Mouse (Mus musculus) induced T-regulatory cell, adult 2 months (primary cell): ENCODE results near the gene Gm37240.

Experiments
- DNase-seq: peaks from one replicate; pipeline ENCODE4 v3.0.0-alpha.2; 2012; ENCODE audit warnings: low read depth

Gm37240 gene

GRCm38 (mm10) chr3:84768940-84769339 lies 1118.4 kb downstream of the Gm37240 start:
- peak; percentile 53 for DNase-seq

GRCm38 (mm10) chr3:84753816-84754215 lies 1133.5 kb downstream of the Gm37240 start:
- no peak for DNase-seq

- DNase-seq = peak; percentile 85
Measured at GRCm38 (mm10) chr3:84749222-84749621, 1138.1 kb downstream of the Gm37240 start.

GRCm38 (mm10) chr3:84748139-84748538 lies 1139.2 kb downstream of the Gm37240 start:
- no peak for DNase-seq

GRCm38 (mm10) chr3:84745537-84746189 lies 1141.7 kb downstream of the Gm37240 start:
- DNase-seq = no peak

GRCm38 (mm10) chr3:84744707-84745106 lies 1142.6 kb downstream of the Gm37240 start:
- no peak for DNase-seq

GRCm38 (mm10) chr3:84740050-84740596 lies 1147.2 kb downstream of the Gm37240 start:
- DNase-seq = no peak

GRCm38 (mm10) chr3:84737137-84737536 lies 1150.2 kb downstream of the Gm37240 start:
- no peak for DNase-seq

GRCm38 (mm10) chr3:84735716-84736115 lies 1151.6 kb downstream of the Gm37240 start:
- DNase-seq = no peak

GRCm38 (mm10) chr3:84732516-84732915 lies 1154.8 kb downstream of the Gm37240 start:
- DNase-seq = no peak

GRCm38 (mm10) chr3:84732016-84732502 lies 1155.3 kb downstream of the Gm37240 start:
- peak; percentile 55 for DNase-seq

- DNase-seq = no peak
Measured at GRCm38 (mm10) chr3:84731403-84732015, 1155.8 kb downstream of the Gm37240 start.

GRCm38 (mm10) chr3:84731003-84731402 lies 1156.3 kb downstream of the Gm37240 start:
- DNase-seq = no peak

- no peak for DNase-seq
Measured at GRCm38 (mm10) chr3:84729806-84730205, 1157.5 kb downstream of the Gm37240 start.

- no peak for DNase-seq
Measured at GRCm38 (mm10) chr3:84723996-84724395, 1163.3 kb downstream of the Gm37240 start.

- DNase-seq = no peak
Measured at GRCm38 (mm10) chr3:84722680-84723079, 1164.6 kb downstream of the Gm37240 start.

GRCm38 (mm10) chr3:84715073-84715768 lies 1172.1 kb downstream of the Gm37240 start:
- peak; percentile 88 for DNase-seq

- peak; percentile 32 for DNase-seq
Measured at GRCm38 (mm10) chr3:84712941-84713340, 1174.4 kb downstream of the Gm37240 start.

GRCm38 (mm10) chr3:84710723-84711122 lies 1176.6 kb downstream of the Gm37240 start:
- DNase-seq = peak; percentile 62

- DNase-seq = no peak
Measured at GRCm38 (mm10) chr3:84709967-84710366, 1177.4 kb downstream of the Gm37240 start.

- no peak for DNase-seq
Measured at GRCm38 (mm10) chr3:84709100-84709499, 1178.2 kb downstream of the Gm37240 start.

- no peak for DNase-seq
Measured at GRCm38 (mm10) chr3:84708469-84708868, 1178.8 kb downstream of the Gm37240 start.

- DNase-seq = peak; percentile 59
Measured at GRCm38 (mm10) chr3:84705224-84705623, 1182.1 kb downstream of the Gm37240 start.
